Mouse (Mus musculus) MEL (cell line): Measurements from ENCODE around the gene Tsc2. TPM values are rescaled to one million over a fixed set of nuclear protein-coding genes. Genes with fewer than 3 reads are reported as not detected.
A peak's percentile ranks its signal among the peaks of the same experiment; 100 is the strongest.

Experiments
- DNase-seq: peaks from one replicate; pipeline ENCODE4 v3.0.0; 2011; ENCODE audit warnings: low read depth, low spot score
- H3K27ac ChIP-seq: 2 replicates; pipeline ENCODE4 v1.5.1; 2012; ENCODE audit warnings: low read depth, mild to moderate bottlenecking, control low read depth, low read length, moderate library complexity; ENCODE audit not compliant: control insufficient read depth
- H3K27me3 ChIP-seq, 2 experiments: fragments of 150-350 bp in 1 of 2; sonication (generic) in 1 of 2; 2 replicates each; pipeline ENCODE4 v1.6.1; 2012; ENCODE audit warnings: low read length in 2 of 2, mild to moderate bottlenecking in 2 of 2, improper control_type of control experiment in 1 of 2, moderate library complexity in 1 of 2; ENCODE audit not compliant: insufficient read depth in 2 of 2, control insufficient read depth in 1 of 2
- H3K36me3 ChIP-seq, 2 experiments: 2 replicates each; pipeline ENCODE4 v1.6.1; 2012 to 2014; ENCODE audit warnings: low read length in 2 of 2, improper control_type of control experiment in 1 of 2, inconsistent platforms in 1 of 2, mild to moderate bottlenecking in 1 of 2; ENCODE audit not compliant: insufficient read depth in 2 of 2, control insufficient read depth in 1 of 2
- H3K4me1 ChIP-seq, 2 experiments: fragments of 150-350 bp in 1 of 2; sonication (generic) in 1 of 2; 2 replicates each; pipeline ENCODE4 v1.6.1; 2012; ENCODE audit warnings: low read length in 2 of 2, improper control_type of control experiment in 1 of 2, mild to moderate bottlenecking in 1 of 2; ENCODE audit not compliant: insufficient read depth in 2 of 2, control insufficient read depth in 1 of 2
- H3K4me3 ChIP-seq, 2 experiments: fragments of 150-350 bp in 1 of 2; sonication (generic) in 1 of 2; 2 replicates each; pipeline ENCODE4 v1.5.1; 2012; ENCODE audit warnings: low read depth in 2 of 2, low read length in 2 of 2, mild to moderate bottlenecking in 2 of 2, moderate library complexity in 2 of 2, control low read depth in 1 of 2, improper control_type of control experiment in 1 of 2; ENCODE audit not compliant: control insufficient read depth in 1 of 2, insufficient read depth in 1 of 2
- H3K79me2 ChIP-seq: 2 replicates; pipeline ENCODE4 v1.6.1; 2012; ENCODE audit warnings: mild to moderate bottlenecking, low read length, moderate library complexity; ENCODE audit not compliant: control insufficient read depth, poor library complexity, insufficient read depth
- H3K9ac ChIP-seq: 2 replicates; pipeline ENCODE4 v1.6.1; 2012; ENCODE audit warnings: low read depth, mild to moderate bottlenecking, control low read depth, low read length, moderate library complexity; ENCODE audit not compliant: control insufficient read depth, poor library complexity, severe bottlenecking
- H3K9me3 ChIP-seq: fragments of 150-350 bp; sonication (generic); replicated peaks from 2 replicates; pipeline ENCODE4 v1.6.1; 2012; ENCODE audit warnings: mild to moderate bottlenecking, low read length, improper control_type of control experiment, moderate library complexity; ENCODE audit not compliant: insufficient read depth
- BHLHE40 ChIP-seq: IDR thresholded peaks from 2 replicates; pipeline ENCODE4 v1.6.1; 2012; ENCODE audit warnings: low read depth, mild to moderate bottlenecking, inconsistent platforms, low read length, improper control_type of control experiment, borderline replicate concordance
- CHD1 ChIP-seq: IDR thresholded peaks from 2 replicates; pipeline ENCODE4 v1.6.1; 2012; ENCODE audit warnings: low read depth, mild to moderate bottlenecking, inconsistent platforms, low read length, improper control_type of control experiment
- CTCF ChIP-seq, 3 experiments: IDR thresholded peaks in 2 of 3; conservative IDR thresholded peaks in 1 of 3; 2 replicates each; pipeline ENCODE4 v1.5.1; 2011 to 2012; ENCODE audit warnings: low read length in 3 of 3, low read depth in 2 of 3, mild to moderate bottlenecking in 2 of 3, improper control_type of control experiment in 1 of 3, inconsistent platforms in 1 of 3, mixed read lengths in 1 of 3, moderate library complexity in 1 of 3; ENCODE audit not compliant: control insufficient read depth in 1 of 3, insufficient read depth in 1 of 3, poor library complexity in 1 of 3, severe bottlenecking in 1 of 3
- E2F4 ChIP-seq: IDR thresholded peaks from 2 replicates; pipeline ENCODE4 v1.6.1; 2011; ENCODE audit warnings: low read depth, low read length, improper control_type of control experiment, borderline replicate concordance
- EP300 ChIP-seq, 2 experiments: IDR thresholded peaks; 2 replicates each; pipeline ENCODE4 v1.6.1; 2011; ENCODE audit warnings: improper control_type of control experiment in 2 of 2, low read length in 2 of 2, low read depth in 1 of 2, mild to moderate bottlenecking in 1 of 2
- MAX ChIP-seq: IDR thresholded peaks from 2 replicates; pipeline ENCODE4 v1.6.1; 2011; ENCODE audit warnings: low read length, improper control_type of control experiment
- MAZ ChIP-seq: IDR thresholded peaks from 2 replicates; pipeline ENCODE4 v1.6.1; 2012; ENCODE audit warnings: low read depth, mild to moderate bottlenecking, inconsistent platforms, low read length, improper control_type of control experiment
- MXI1 ChIP-seq: IDR thresholded peaks from 2 replicates; pipeline ENCODE4 v1.6.1; 2011; ENCODE audit warnings: mild to moderate bottlenecking, low read depth, low read length, improper control_type of control experiment
- MYC ChIP-seq: IDR thresholded peaks from 2 replicates; pipeline ENCODE4 v1.6.1; 2011; ENCODE audit warnings: low read depth, mild to moderate bottlenecking, low read length, improper control_type of control experiment, moderate library complexity
- NELFE ChIP-seq: IDR thresholded peaks from 2 replicates; pipeline ENCODE4 v1.6.1; 2011; ENCODE audit warnings: low read depth, low read length, improper control_type of control experiment
- POLR2AphosphoS2 ChIP-seq: IDR thresholded peaks from 2 replicates; pipeline ENCODE4 v1.6.1; 2011; ENCODE audit warnings: low read length, improper control_type of control experiment
- POLR2AphosphoS5 ChIP-seq: IDR thresholded peaks from 2 replicates; pipeline ENCODE4 v1.6.1; 2012; ENCODE audit warnings: low read depth, borderline replicate concordance, mild to moderate bottlenecking, inconsistent platforms, low read length, moderate library complexity, mixed read lengths
- RCOR1 ChIP-seq: IDR thresholded peaks from 2 replicates; pipeline ENCODE4 v1.6.1; 2012; ENCODE audit warnings: low read depth, mild to moderate bottlenecking, inconsistent platforms, low read length, improper control_type of control experiment
- SIN3A ChIP-seq: IDR thresholded peaks from 2 replicates; pipeline ENCODE4 v1.6.1; 2012; ENCODE audit warnings: low read length, improper control_type of control experiment, inconsistent platforms
- SMC3 ChIP-seq: IDR thresholded peaks from 2 replicates; pipeline ENCODE4 v1.6.1; 2011; ENCODE audit warnings: low read depth, low read length, improper control_type of control experiment
- TCF12 ChIP-seq: IDR thresholded peaks from 2 replicates; pipeline ENCODE4 v1.6.1; 2014; ENCODE audit warnings: low read depth, mild to moderate bottlenecking, inconsistent platforms, low read length, improper control_type of control experiment, moderate library complexity
- USF2 ChIP-seq, 2 experiments: IDR thresholded peaks; 2 replicates each; pipeline ENCODE4 v1.6.1; 2011 to 2012; ENCODE audit warnings: improper control_type of control experiment in 2 of 2, low read length in 2 of 2, borderline replicate concordance in 1 of 2, inconsistent platforms in 1 of 2, low read depth in 1 of 2, mild to moderate bottlenecking in 1 of 2; ENCODE audit not compliant: insufficient read depth in 1 of 2
- ZC3H11A ChIP-seq: IDR thresholded peaks from 2 replicates; pipeline ENCODE4 v1.6.1; 2012; ENCODE audit warnings: low read depth, mild to moderate bottlenecking, inconsistent platforms, low read length, improper control_type of control experiment
- ZKSCAN1 ChIP-seq: IDR thresholded peaks from 2 replicates; pipeline ENCODE4 v1.6.1; 2012; ENCODE audit warnings: low read depth, mild to moderate bottlenecking, inconsistent platforms, low read length, improper control_type of control experiment, moderate library complexity
- ZMIZ1 ChIP-seq: IDR thresholded peaks from 2 replicates; pipeline ENCODE4 v1.6.1; 2012; ENCODE audit warnings: low read depth, mild to moderate bottlenecking, inconsistent platforms, low read length, improper control_type of control experiment, moderate library complexity
- polyA plus RNA-seq, 2 experiments: library from polyadenylated mRNA; stranded (reverse) in 1 of 2; unstranded in 1 of 2; fragments of >175 nt in 1 of 2; fragments of >200 nt in 1 of 2; gene quantifications; 2 replicates each; pipeline versions ENCODE4 v1.2.1 to v1.2.4; 2012; ENCODE audit warnings: low replicate concordance in 2 of 2, low read depth in 1 of 2; ENCODE audit not compliant: insufficient read length in 2 of 2, insufficient read depth in 1 of 2, missing spikeins in 1 of 2
- total RNA-seq: library from RNA; depleted of rRNA; stranded (reverse); fragments of 300-350 nt; gene quantifications from 2 replicates; pipeline ENCODE4 v1.2.3, GENCODE M21; 2012

Gene Tsc2
- total and polyA plus RNA-seq, 3 experiments = 48.8 to 99.2 TPM; not detected in 1

GRCm38 (mm10) chr17:24561592-24561991 lies 70.8 kb downstream of the Tsc2 start:
- no peaks in the 10 kb centered on the region for H3K79me2 ChIP-seq
- H3K36me3 ChIP-seq = peaks cover 0 to 13% of the 10 kb centered on the region in 2 experiments; a peak in 2 of 4 replicates
- no peaks in the 10 kb centered on the region for H3K9me3 ChIP-seq
- peaks cover 4 to 18% of the 10 kb centered on the region in 2 experiments; a peak in 3 of 4 replicates for H3K4me1 ChIP-seq
- H3K27ac ChIP-seq = peak overlapping the region; percentile 6; the same call in 1 of the 2 replicates
- no peak for DNase-seq
- no peak overlapping the region for H3K4me3 ChIP-seq
- H3K27me3 ChIP-seq = no peaks in the 10 kb centered on the region
- H3K9ac ChIP-seq = no peak overlapping the region
- TF ChIP-seq RCOR1 (no peak), ZMIZ1 (no peak), CHD1 (no peak), MYC (no peak), POLR2AphosphoS2 (no peak), SIN3A (no peak), BHLHE40 (no peak), SMC3 (no peak), USF2 (IDR thresholded peaks at IDR 0.05; ENCODE audit: borderline replicate concordance in 1 of 2, insufficient read depth in 1 of 2, low read depth in 1 of 2, low read length in 2 of 2) (no peak), MXI1 (no peak), MAX (no peak), POLR2AphosphoS5 (no peak), MAZ (no peak), EP300 (IDR thresholded peaks at IDR 0.05; ENCODE audit: low read depth in 1 of 2, low read length in 2 of 2) (no peak), NELFE (no peak), E2F4 (no peak), ZC3H11A (no peak), CTCF (IDR thresholded peaks at IDR 0.05 in 2 of 3, conservative IDR thresholded peaks at IDR 0.05 in 1 of 3; ENCODE audit: control insufficient read depth in 1 of 3, insufficient read depth in 1 of 3, low read depth in 2 of 3, low read length in 3 of 3, poor library complexity in 1 of 3, severe bottlenecking in 1 of 3) (no peak), ZKSCAN1 (no peak), TCF12 (no peak)
